Mouse (Mus musculus) E14TG2a.4 (cell line): ENCODE measurements around the gene Arpc4.
A peak's percentile ranks its signal among the peaks of the same experiment; 100 is the strongest.

Source experiments
- H3K27me3 ChIP-seq: 2 replicates; pipeline ENCODE4 v1.6.1; 2014; ENCODE audit warnings: low read length, control low read depth; ENCODE audit not compliant: insufficient read depth
- H3K36me3 ChIP-seq: 2 replicates; pipeline ENCODE4 v1.6.1; 2014; ENCODE audit warnings: low read length, control low read depth; ENCODE audit not compliant: insufficient read depth
- H3K4me1 ChIP-seq: replicated peaks from 2 replicates; pipeline ENCODE4 v1.6.1; 2014; ENCODE audit warnings: low read depth, low read length, control low read depth
- H3K4me3 ChIP-seq: replicated peaks from 2 replicates; pipeline ENCODE4 v1.5.1; 2014; ENCODE audit warnings: mild to moderate bottlenecking, low read length
- H3K9me3 ChIP-seq: 2 replicates; pipeline ENCODE4 v1.6.1; 2014; ENCODE audit warnings: low read length, control low read depth
- CTCF ChIP-seq: conservative IDR thresholded peaks from 2 replicates; pipeline ENCODE4 v1.5.1; 2014; ENCODE audit warnings: low read length
- NANOG ChIP-seq: IDR thresholded peaks from 2 replicates; pipeline ENCODE4 v1.6.1; 2014; ENCODE audit warnings: borderline replicate concordance, low read length, mixed read lengths
- POU5F1 ChIP-seq: IDR thresholded peaks from 2 replicates; pipeline ENCODE4 v1.6.1; 2014; ENCODE audit warnings: low read length, borderline replicate concordance

The Arpc4 gene

DNA sequence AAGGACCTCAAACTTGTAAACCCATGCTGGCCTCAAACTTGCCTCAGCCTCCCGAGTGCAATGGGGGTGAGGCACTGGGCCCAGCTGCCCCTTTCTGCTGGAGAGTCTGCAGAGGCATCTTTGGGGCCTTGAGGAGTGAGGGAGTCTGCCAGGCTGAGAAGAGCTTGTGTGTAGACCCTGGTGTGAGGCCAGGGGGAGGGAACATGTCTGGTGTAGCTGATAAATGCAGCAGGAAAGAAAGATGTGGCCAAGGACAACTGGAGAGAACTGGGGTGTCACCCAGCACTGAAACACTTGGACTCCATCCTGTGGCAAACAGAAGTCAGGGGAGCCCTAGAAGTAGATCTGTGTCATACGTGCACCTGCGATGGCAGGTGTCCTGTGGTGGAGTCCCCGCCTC is 4.4 kb upstream of the Arpc4 start:
- H3K4me3 ChIP-seq = no peak overlapping the region
- peaks cover 75% of the 10 kb centered on the region for H3K36me3 ChIP-seq
- H3K27me3 ChIP-seq = no peaks in the 10 kb centered on the region
- H3K9me3 ChIP-seq = no peaks in the 10 kb centered on the region
- H3K4me1 ChIP-seq = peaks cover 50% of the 10 kb centered on the region
- TF ChIP-seq POU5F1 (no peak), NANOG (no peak), CTCF (no peak)

DNA sequence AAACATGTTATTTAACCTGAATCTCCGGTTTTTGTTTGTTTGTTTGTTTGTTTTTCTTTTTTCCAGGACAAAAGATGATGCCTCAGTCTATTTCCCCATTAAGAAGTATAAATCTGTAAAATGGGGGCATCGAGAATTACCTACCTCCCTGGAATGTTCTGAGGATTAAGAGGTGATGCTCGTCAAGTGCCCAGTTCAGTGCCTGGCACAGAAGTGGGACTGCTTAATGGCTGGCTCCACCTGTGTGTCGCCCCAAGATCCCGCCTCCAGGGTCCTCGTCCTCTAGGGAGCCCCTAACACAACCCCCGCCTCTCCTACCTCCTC is 781 bp upstream of the Arpc4 start:
- Histone ChIP-seq H3K4me3 (peak overlapping the region; percentile 100), H3K36me3 (peaks cover 70% of the 10 kb centered on the region), H3K27me3 (no peaks in the 10 kb centered on the region), H3K4me1 (peaks cover 62% of the 10 kb centered on the region), H3K9me3 (no peaks in the 10 kb centered on the region)
- TF ChIP-seq NANOG (no peak), CTCF (no peak), POU5F1 (no peak)

DNA sequence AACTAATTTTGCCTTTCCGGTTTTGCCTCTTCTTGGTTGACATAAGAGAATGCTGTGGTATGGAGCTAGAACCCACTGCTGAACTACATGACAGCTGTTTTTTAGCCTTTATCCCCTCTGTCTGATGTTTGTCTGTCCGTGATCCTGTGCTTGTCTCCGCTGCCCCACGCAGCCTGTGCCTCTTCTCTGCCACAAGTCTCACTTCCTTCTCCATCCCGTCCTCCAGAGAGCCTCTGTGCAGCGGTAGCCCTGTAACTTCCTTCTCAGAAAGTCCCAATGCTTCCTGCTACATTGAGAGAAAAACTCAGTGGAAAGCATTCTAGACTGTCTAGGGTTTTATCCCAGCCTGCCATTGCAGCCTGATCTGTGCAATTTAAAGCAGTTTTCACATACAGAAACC is 1.3 kb downstream of the Arpc4 start:
- Histone ChIP-seq H3K9me3 (no peaks in the 10 kb centered on the region), H3K27me3 (no peaks in the 10 kb centered on the region), H3K4me1 (peaks cover 69% of the 10 kb centered on the region), H3K4me3 (peak overlapping the region; percentile 100), H3K36me3 (peaks cover 70% of the 10 kb centered on the region)
- TF ChIP-seq CTCF = no peak
- no peak for TF ChIP-seq NANOG
- no peak for TF ChIP-seq POU5F1

DNA sequence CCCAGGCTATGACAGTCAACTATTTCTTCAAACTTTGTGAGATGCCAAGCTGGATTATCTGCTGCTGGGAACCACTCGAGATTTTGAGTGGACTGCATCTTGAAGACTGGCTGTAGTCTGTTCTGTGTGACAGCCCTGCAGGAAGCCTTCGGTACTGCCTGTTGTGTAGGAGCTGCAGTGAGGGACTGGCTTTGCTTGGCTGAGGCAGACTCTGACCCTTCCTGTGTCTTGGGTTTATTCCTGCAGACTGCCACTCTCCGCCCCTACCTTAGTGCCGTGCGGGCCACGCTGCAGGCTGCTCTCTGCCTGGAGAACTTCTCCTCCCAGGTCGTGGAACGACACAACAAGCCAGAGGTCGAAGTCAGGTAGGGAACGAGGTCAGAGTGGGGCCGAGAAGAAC is 2.6 kb downstream of the Arpc4 start:
- 0 out of 2 replicates have a peak overlapping the region, but pooled peaks have one; percentile 5 for H3K4me3 ChIP-seq
- TF ChIP-seq CTCF (0 out of 2 replicates have a peak, but pooled peaks have one; percentile 6), POU5F1 (no peak), NANOG (no peak)
- no peaks in the 10 kb centered on the region for H3K27me3 ChIP-seq
- H3K36me3 ChIP-seq = peaks cover 70% of the 10 kb centered on the region
- peaks cover 69% of the 10 kb centered on the region for H3K4me1 ChIP-seq
- H3K9me3 ChIP-seq = no peaks in the 10 kb centered on the region

DNA sequence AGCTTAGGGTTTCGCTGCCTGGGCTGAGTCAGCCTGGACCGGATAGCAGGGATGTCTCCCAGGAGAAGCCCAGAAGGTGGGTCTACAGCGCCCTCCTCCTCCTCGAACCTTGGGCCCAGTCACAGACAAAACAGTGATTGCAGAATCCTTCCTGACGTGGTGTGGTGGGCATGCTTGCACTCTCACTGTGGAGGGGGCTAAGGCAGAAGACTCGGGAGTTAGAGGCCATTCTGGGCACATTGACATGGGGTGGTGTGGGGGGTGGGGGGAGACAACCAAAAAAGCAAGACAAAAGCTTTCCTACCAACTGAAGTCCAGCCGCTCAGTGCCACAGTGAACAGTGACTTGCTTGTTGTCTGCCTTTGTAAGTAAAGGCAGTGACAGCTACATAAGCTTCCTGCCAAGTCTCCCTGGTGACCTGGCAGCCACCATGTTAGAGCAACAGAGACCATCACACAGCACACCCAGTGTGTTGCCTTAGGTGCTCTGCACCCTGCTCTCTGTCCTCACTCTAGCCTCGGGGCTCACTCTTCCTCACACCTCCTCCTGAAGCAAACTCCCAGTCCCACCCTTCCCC is 6.5 kb downstream of the Arpc4 start:
- no peak for TF ChIP-seq POU5F1
- TF ChIP-seq NANOG = no peak
- TF ChIP-seq CTCF = no peak
- H3K4me1 ChIP-seq = peaks cover 75% of the 10 kb centered on the region
- no peak overlapping the region for H3K4me3 ChIP-seq
- H3K36me3 ChIP-seq = peaks cover 100% of the 10 kb centered on the region
- H3K9me3 ChIP-seq = no peaks in the 10 kb centered on the region
- no peaks in the 10 kb centered on the region for H3K27me3 ChIP-seq

DNA sequence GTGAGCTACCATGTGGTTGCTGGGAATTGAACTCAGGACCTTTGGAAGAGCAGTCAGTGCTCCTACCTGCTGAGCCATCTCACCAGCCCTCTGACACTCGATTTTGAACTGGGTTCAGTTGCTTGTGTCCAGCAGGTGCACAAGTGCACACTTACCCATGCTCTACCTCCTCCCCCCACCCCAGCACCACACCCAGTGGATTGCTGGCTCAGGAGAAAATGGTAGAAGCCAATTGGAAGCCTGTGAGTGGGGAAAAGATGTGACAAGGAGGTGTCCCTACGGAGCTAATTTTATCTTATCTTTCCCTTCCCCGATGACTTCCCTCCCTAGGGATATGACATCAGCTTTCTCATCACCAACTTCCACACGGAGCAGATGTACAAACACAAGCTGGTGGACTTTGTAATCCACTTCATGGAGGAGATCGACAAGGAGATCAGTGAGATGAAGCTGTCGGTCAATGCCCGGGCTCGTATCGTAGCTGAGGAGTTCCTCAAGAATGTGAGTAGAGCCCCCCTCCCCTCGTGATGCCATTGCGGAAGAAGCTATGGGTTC is 7.3 kb downstream of the Arpc4 start:
- Histone ChIP-seq H3K27me3 (no peaks in the 10 kb centered on the region), H3K4me1 (peaks cover 75% of the 10 kb centered on the region), H3K36me3 (peaks cover 100% of the 10 kb centered on the region), H3K4me3 (no peak overlapping the region), H3K9me3 (no peaks in the 10 kb centered on the region)
- TF ChIP-seq POU5F1 (no peak), CTCF (no peak), NANOG (no peak)

DNA sequence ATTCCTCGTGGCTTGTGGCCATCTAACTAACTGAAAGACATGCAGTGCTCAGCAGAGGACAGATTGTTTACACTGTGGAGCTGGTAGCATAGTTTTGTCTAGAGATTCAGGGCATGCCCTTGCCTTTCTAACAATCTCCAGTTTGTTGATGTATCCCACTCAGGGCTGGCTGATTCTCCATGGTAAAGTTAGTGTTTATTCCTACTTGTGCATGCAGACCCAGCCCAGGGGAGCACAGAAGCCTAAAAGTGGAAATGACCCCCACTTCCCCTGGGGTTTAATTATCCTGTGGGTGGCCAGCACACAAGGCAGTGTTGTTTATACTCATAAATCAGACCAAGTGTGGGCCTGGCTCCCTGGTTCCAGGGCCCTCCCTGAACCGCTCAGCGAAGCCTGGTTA is 8.1 kb downstream of the Arpc4 start:
- H3K9me3 ChIP-seq = no peaks in the 10 kb centered on the region
- TF ChIP-seq CTCF = no peak
- TF ChIP-seq NANOG = no peak
- no peak for TF ChIP-seq POU5F1

DNA sequence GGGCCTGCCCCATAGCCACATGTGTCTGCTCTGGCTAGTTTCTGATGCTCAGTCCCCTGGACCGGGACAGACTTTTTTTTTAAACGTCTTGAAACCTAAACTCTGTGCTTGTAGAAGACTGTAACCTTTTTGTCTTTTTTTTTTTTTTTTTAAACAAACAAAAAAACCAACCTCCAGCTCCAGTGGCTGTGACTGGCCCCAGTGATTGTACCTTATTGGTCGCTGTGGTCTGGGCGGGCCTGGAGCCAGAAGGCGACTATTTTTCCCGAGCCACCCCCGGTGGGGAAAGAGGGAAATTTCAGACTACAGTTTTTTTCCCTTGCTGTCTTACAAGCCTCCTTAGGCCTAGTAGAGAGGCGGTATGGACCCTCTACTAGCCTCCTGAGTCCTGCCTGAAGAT is 11.0 kb downstream of the Arpc4 start, which contains the start of gene Ttll3:
TSS of gene Ttll3 (plus strand) at position 301 of the 400 bp plus-strand sequence.
- Histone ChIP-seq H3K36me3 (peaks cover 76% of the 10 kb centered on the region), H3K27me3 (0 out of 2 replicates have a peak, but pooled peaks cover 5% of the 10 kb centered on the region), H3K4me1 (peaks cover 83% of the 10 kb centered on the region), H3K4me3 (peak within 1 kb of the TSS; percentile 43), H3K9me3 (no peaks in the 10 kb centered on the region)
- no peak for TF ChIP-seq CTCF
- TF ChIP-seq NANOG = no peak
- no peak for TF ChIP-seq POU5F1

More for the DNA sequence above, 8.1 kb downstream of the Arpc4 start:
- no peaks in the 10 kb centered on the region for H3K27me3 ChIP-seq
- no peak overlapping the region for H3K4me3 ChIP-seq
- peaks cover 100% of the 10 kb centered on the region for H3K36me3 ChIP-seq
- H3K4me1 ChIP-seq = peaks cover 73% of the 10 kb centered on the region

DNA sequence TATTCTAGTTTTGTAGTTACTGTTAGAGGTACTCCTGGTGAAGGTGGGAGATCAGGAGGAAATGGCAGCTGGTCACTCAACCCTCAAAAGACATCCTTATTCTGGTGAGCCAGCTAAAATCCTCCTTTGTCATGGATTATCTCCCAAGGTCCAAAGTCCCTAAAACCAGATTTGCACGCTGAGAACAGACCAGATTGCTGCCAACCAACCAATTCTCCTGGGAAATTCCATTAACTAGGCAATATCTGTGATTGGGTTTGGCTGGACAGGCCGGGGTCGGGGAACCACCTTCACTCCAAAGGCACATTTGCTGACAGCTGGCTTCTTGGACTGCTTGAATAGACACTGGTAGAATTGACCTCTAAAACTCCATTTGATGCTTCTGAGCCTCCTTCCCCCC is 12.8 kb downstream of the Arpc4 start:
- Histone ChIP-seq H3K4me3 (no peak overlapping the region), H3K4me1 (peaks cover 84% of the 10 kb centered on the region), H3K9me3 (no peaks in the 10 kb centered on the region), H3K36me3 (peaks cover 67% of the 10 kb centered on the region), H3K27me3 (0 out of 2 replicates have a peak, but pooled peaks cover 5% of the 10 kb centered on the region)
- TF ChIP-seq NANOG (no peak), POU5F1 (no peak), CTCF (no peak)
